Mouse (Mus musculus) olfactory bulb, adult 2 months (tissue): ENCODE measurements around the gene Kif18a. TPM values are rescaled to one million over a fixed set of nuclear protein-coding genes. Genes with fewer than 3 reads are reported as not detected.

Experiments used
- H3K27ac ChIP-seq: fragments of 200-500 bp; 2 replicates; pipeline ENCODE4 v1.5.1; 2012; ENCODE audit warnings: low read depth, low read length; ENCODE audit not compliant: insufficient read depth
- H3K4me1 ChIP-seq: fragments of 200-500 bp; 2 replicates; pipeline ENCODE4 v1.6.1; 2012; ENCODE audit warnings: low read length; ENCODE audit not compliant: control insufficient read depth, insufficient read depth
- H3K4me3 ChIP-seq: fragments of 200-500 bp; 2 replicates; pipeline ENCODE4 v1.5.1; 2012; ENCODE audit warnings: mild to moderate bottlenecking, low read depth, low read length, moderate library complexity; ENCODE audit not compliant: insufficient read depth
- CTCF ChIP-seq: fragments of 200-500 bp; IDR thresholded peaks from 2 replicates; pipeline ENCODE4 v1.5.1; 2012; ENCODE audit warnings: low read depth, mild to moderate bottlenecking, low read length, moderate library complexity; ENCODE audit not compliant: insufficient read depth
- POLR2A ChIP-seq: fragments of 200-500 bp; IDR thresholded peaks from 2 replicates; pipeline ENCODE4 v1.6.1; 2012; ENCODE audit warnings: mild to moderate bottlenecking, low read depth, low read length, moderate library complexity; ENCODE audit not compliant: insufficient read depth
- WGBS: fragments of 180-500 bp; shearing (Covaris S2); methylation state at CpG from one replicate; pipeline ENCODE4 v1.1.7; 2018; 5-methylcytosine and 5-hydroxymethylcytosine counted together
- polyA plus RNA-seq: library from polyadenylated mRNA; stranded (reverse); fragments of >200 nt; gene quantifications from 2 replicates; pipeline ENCODE4 v1.2.4, GENCODE M21; 2012; ENCODE audit warnings: low replicate concordance; ENCODE audit not compliant: missing spikeins, insufficient read depth, insufficient read length

Gene Kif18a
- not detected in 2 replicates for polyA plus RNA-seq

- peak within 1 kb of the TSS; percentile 43 for H3K27ac ChIP-seq
These were observed at the start of gene Kif18a, which contains the start of gene Mettl15 for GRCm38 (mm10) chr2:109280600-109281340. Kif18a (plus strand) TSS chr2:109280738. Mettl15 (minus strand) TSS chr2:109280748.

DNA sequence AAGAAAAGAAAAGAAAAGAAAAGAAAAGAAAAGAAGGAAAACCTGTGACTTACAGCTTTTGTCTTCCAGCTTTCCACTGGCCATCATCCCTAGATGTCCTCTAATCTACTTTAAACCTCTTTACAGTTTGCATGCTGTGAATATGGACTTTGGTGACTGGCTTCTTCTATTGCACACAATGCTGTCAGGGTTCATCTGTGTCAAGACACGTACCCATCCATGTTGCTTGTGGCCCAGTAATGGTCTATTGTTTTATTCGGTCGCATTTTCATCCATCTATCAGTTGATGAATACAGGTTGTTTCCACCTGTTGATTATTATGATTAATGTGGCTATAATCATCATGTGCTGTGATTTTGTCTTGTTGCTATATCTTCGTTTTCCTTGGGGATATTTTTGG lies 46.7 kb upstream of the Kif18a start:
- H3K27ac ChIP-seq, result no peak overlapping the region
- no peaks in the 10 kb centered on the region for H3K4me1 ChIP-seq
- H3K4me3 ChIP-seq, result no peak overlapping the region
- WGBS, result 93% methylated on average over 4 of the region's 4 CpGs
- TF ChIP-seq POLR2A (no peak), CTCF (no peak)

More at GRCm38 (mm10) chr2:109280600-109281340, at the start of gene Kif18a, which contains the start of gene Mettl15:
- Histone ChIP-seq H3K4me1 (peaks cover 9% of the 10 kb centered on the region; the same call in 1 of the 2 replicates), H3K4me3 (peak within 1 kb of the TSS; percentile 64)
- WGBS, result under 1% methylated on average over 51 of the region's 51 CpGs
- TF ChIP-seq POLR2A, result peak; percentile 59; the same call in 1 of the 2 replicates
- TF ChIP-seq CTCF, result no peak

DNA sequence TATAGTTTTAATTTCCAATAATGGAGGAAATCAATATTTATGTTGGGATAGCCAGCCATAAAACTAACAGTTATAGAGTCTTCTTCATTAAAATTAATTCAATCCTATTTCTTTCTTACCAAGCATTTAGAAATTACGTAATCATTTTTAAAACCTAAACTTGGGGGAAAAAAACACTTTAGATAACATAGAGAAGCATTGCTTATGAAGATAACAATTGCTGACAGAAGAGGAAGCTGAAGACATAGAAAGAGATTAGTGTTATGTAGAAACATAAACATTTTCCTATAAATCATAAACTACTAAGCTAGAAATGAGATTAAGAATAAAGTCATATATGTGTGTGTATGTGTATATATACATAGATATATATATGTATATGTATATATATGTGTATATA lies 44.8 kb upstream of the Kif18a start:
- H3K4me1 ChIP-seq, result no peaks in the 10 kb centered on the region
- no peak overlapping the region for H3K27ac ChIP-seq
- WGBS, result 96% methylated on average over 1 of the region's 1 CpGs
- no peak overlapping the region for H3K4me3 ChIP-seq
- no peak for TF ChIP-seq CTCF
- no peak for TF ChIP-seq POLR2A

DNA sequence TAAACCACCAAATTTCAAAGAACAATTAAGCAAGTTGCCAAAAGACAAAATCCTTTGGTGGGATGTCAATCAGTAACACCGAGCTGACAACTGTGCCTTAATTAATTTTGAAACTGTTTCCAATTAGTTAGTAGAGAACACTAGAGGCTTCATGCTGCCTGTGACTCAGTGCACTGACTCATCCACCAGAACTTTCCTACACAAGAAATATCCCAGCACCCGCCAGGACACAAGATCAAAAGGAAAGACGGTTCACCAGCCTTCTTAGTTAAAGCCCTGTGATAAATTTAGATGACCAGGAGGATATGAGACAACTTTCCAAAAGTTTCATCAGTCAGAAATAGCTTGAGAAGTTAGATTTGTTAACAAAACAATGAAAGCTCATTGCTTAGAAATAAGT lies 38.6 kb upstream of the Kif18a start:
- 28% methylated on average over 3 of the region's 3 CpGs for WGBS
- no peak overlapping the region for H3K4me3 ChIP-seq
- TF ChIP-seq POLR2A (no peak), CTCF (no peak)
- no peaks in the 10 kb centered on the region for H3K4me1 ChIP-seq
- no peak overlapping the region for H3K27ac ChIP-seq

GRCm38 (mm10) chr2:109262779-109263178 lies 17.8 kb upstream of the Kif18a start:
- Histone ChIP-seq H3K4me1 (no peaks in the 10 kb centered on the region), H3K4me3 (no peak overlapping the region), H3K27ac (no peak overlapping the region)
- 82% methylated on average over 1 of the region's 1 CpGs for WGBS
- TF ChIP-seq POLR2A, result no peak
- no peak for TF ChIP-seq CTCF

- H3K27ac ChIP-seq, result no peak overlapping the region
- H3K4me3 ChIP-seq, result no peak overlapping the region
- peaks cover 3% of the 10 kb centered on the region; the same call in 1 of the 2 replicates for H3K4me1 ChIP-seq
- TF ChIP-seq CTCF (no peak), POLR2A (no peak)
- WGBS, result 85% methylated on average over 1 of the region's 1 CpGs
These were observed 7.4 kb upstream of the Kif18a start for GRCm38 (mm10) chr2:109273098-109273497.

DNA sequence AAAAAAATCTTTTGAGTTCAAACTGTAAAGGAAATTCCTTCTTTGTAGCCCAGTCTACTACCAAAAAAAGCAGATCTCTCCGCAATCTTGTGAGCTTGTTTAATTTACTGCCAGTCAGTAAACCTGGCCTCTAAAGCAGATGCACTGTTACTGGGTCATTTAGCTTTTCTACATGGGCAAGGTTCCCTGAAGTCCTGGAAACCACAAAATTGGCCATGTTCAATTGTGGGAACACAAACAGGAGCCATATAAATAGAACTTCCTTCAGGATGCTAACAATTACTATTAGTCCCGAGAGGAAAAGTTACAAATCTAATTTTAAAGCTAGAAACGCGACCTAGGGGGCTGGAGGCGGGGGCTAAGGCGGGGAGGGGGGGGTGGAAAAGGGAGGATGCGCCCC lies 2.9 kb upstream of the Kif18a start:
- no peak overlapping the region for H3K27ac ChIP-seq
- WGBS, result 14% methylated on average over 7 of the region's 7 CpGs
- TF ChIP-seq POLR2A (no peak), CTCF (no peak)
- peaks cover 9% of the 10 kb centered on the region; the same call in 1 of the 2 replicates for H3K4me1 ChIP-seq
- H3K4me3 ChIP-seq, result peak overlapping the region; percentile 47

DNA sequence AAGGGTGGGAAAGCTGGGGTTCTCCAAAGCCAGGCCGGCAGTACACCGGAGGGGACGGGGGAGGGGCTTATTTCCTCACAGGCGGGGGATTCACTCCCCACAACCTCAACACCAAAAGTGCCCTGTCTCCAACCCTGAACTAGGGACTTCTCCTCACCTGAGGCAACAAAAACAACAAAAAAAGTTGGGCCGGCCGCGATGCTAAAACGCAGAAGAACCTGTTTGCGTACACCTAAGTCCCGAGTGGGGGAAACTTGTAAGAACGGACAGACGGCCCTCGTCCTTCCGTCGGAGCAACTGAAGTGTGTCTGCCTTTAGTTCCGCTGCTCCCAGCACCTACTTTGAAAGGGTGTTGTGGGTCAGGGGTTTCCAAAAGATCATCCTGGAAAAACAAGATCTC lies 2.5 kb upstream of the Kif18a start:
- Histone ChIP-seq H3K27ac (no peak overlapping the region), H3K4me1 (peaks cover 9% of the 10 kb centered on the region; the same call in 1 of the 2 replicates), H3K4me3 (peak overlapping the region; percentile 47)
- 8% methylated on average over 16 of the region's 16 CpGs for WGBS
- TF ChIP-seq CTCF, result no peak

- Histone ChIP-seq H3K4me1 (peaks cover 9% of the 10 kb centered on the region; the same call in 1 of the 2 replicates), H3K4me3 (peak overlapping the region; percentile 64), H3K27ac (peak overlapping the region; percentile 43)
- 4% methylated on average over 4 of the region's 4 CpGs for WGBS
- no peak for TF ChIP-seq POLR2A
- no peak for TF ChIP-seq CTCF
These were observed 302 bp upstream of the Kif18a start for GRCm38 (mm10) chr2:109280272-109280599.

GRCm38 (mm10) chr2:109281341-109281690 lies 778 bp downstream of the Kif18a start:
- H3K4me3 ChIP-seq, result peak overlapping the region; percentile 64
- peaks cover 9% of the 10 kb centered on the region; the same call in 1 of the 2 replicates for H3K4me1 ChIP-seq
- H3K27ac ChIP-seq, result no peak overlapping the region
- 0% methylated on average over 1 of the region's 1 CpGs for WGBS
- TF ChIP-seq POLR2A, result no peak
